Mouse (Mus musculus) heart, embryonic 14.5 days (tissue): ENCODE data around the gene Tmem246. TPM values are rescaled to one million over a fixed set of nuclear protein-coding genes. Genes with fewer than 3 reads are reported as not detected.
"Not testable (repeated sequence)": the region's sequence is repeated elsewhere in the genome, so short reads cannot be mapped to it uniquely, and the experiment has no call there.

ENCODE experiments used
- ATAC-seq: fragments of 200-750 bp; cut with Nextera tagmentation; 2 replicates; pipeline ENCODE4 v1.8.0; 2017; ENCODE audit warnings: low read depth, moderate TSS enrichment; ENCODE audit not compliant: insufficient number of reproducible peaks, insufficient read depth, low FRiP score
- H3K27ac ChIP-seq, 2 experiments: fragments of 200-500 bp in 1 of 2; fragments of 300-500 bp in 1 of 2; sonication (generic) in 1 of 2; replicated peaks in 1 of 2; 2 replicates each; pipeline ENCODE4 v1.5.1; 2012 to 2014; ENCODE audit warnings: low read depth in 2 of 2, low read length in 2 of 2, control low read depth in 1 of 2, mild to moderate bottlenecking in 1 of 2, mixed read lengths in 1 of 2; ENCODE audit not compliant: control insufficient read depth in 1 of 2, insufficient read depth in 1 of 2
- H3K27me3 ChIP-seq: fragments of 300-500 bp; sonication (generic); 2 replicates; pipeline ENCODE4 v1.6.1; 2014; ENCODE audit warnings: mild to moderate bottlenecking, low read length, control low read depth; ENCODE audit not compliant: control insufficient read depth, insufficient read depth
- H3K36me3 ChIP-seq: fragments of 300-500 bp; sonication (generic); 2 replicates; pipeline ENCODE4 v1.6.1; 2014; ENCODE audit warnings: mild to moderate bottlenecking, control low read depth, low read length, mixed read lengths; ENCODE audit not compliant: control insufficient read depth, insufficient read depth
- H3K4me1 ChIP-seq, 2 experiments: fragments of 200-500 bp in 1 of 2; fragments of 300-500 bp in 1 of 2; sonication (generic) in 1 of 2; 2 replicates each; pipeline ENCODE4 v1.6.1; 2012 to 2014; ENCODE audit warnings: low read length in 2 of 2, control low read depth in 1 of 2, mixed read lengths in 1 of 2; ENCODE audit not compliant: control insufficient read depth in 2 of 2, insufficient read depth in 2 of 2
- H3K4me2 ChIP-seq: fragments of 300-500 bp; sonication (generic); 2 replicates; pipeline ENCODE4 v1.6.1; 2014; ENCODE audit warnings: mild to moderate bottlenecking, low read length
- H3K4me3 ChIP-seq, 2 experiments: fragments of 200-500 bp in 1 of 2; fragments of 300-500 bp in 1 of 2; sonication (generic) in 1 of 2; 2 replicates each; pipeline ENCODE4 v1.5.1; 2012 to 2014; ENCODE audit warnings: low read length in 2 of 2, mild to moderate bottlenecking in 2 of 2, control low read depth in 1 of 2, low read depth in 1 of 2, moderate library complexity in 1 of 2; ENCODE audit not compliant: control insufficient read depth in 1 of 2, insufficient read depth in 1 of 2
- H3K9ac ChIP-seq: fragments of 300-500 bp; sonication (generic); 2 replicates; pipeline ENCODE4 v1.6.1; 2014; ENCODE audit warnings: mild to moderate bottlenecking, low read length
- H3K9me3 ChIP-seq: fragments of 300-500 bp; sonication (generic); 2 replicates; pipeline ENCODE4 v1.6.1; 2016; ENCODE audit warnings: low read length, control low read depth; ENCODE audit not compliant: control insufficient read depth
- WGBS: fragments of 180-500 bp; shearing (Covaris S2); extraction: QIAGEN DNeasy Blood & Tissue Kit; methylation state at CpG from one replicate; pipeline ENCODE4 v1.1.7; 2014; 5-methylcytosine and 5-hydroxymethylcytosine counted together
- polyA plus RNA-seq: library from polyadenylated mRNA; unstranded; fragments of >200 nt; fragmentation: Nextera tagmentation; extraction: Ambion mirVana; gene quantifications from 2 replicates; pipeline ENCODE4 v1.2.1, GENCODE M21; 2014

Tmem246 gene
- polyA plus RNA-seq, 1 experiment from 2014 or later = 55.4 TPM

- not testable (repeated sequence) for H3K4me1 ChIP-seq, ATAC-seq, H3K27me3 ChIP-seq, H3K27ac ChIP-seq, H3K9me3 ChIP-seq, H3K4me3 ChIP-seq, H3K9ac ChIP-seq, H3K4me2 ChIP-seq, H3K36me3 ChIP-seq
- WGBS = 59% methylated on average over 4 of the region's 4 CpGs
These were observed 27.3 kb upstream of the Tmem246 start for GRCm38 (mm10) chr4:49624969-49625368.

- H3K9ac ChIP-seq = no peak overlapping the region
- no peak for ATAC-seq
- 74% methylated on average over 4 of the region's 4 CpGs for WGBS
- no peaks in the 10 kb centered on the region for H3K36me3 ChIP-seq
- H3K4me2 ChIP-seq = no peak overlapping the region
- no peaks in the 10 kb centered on the region for H3K4me1 ChIP-seq
- no peak overlapping the region for H3K27ac ChIP-seq
- H3K27me3 ChIP-seq = no peaks in the 10 kb centered on the region
- H3K9me3 ChIP-seq = 0 out of 2 replicates have a peak, but pooled peaks cover 4% of the 10 kb centered on the region
- no peak overlapping the region for H3K4me3 ChIP-seq
These were observed 26.2 kb upstream of the Tmem246 start for GRCm38 (mm10) chr4:49623916-49624315.

GRCm38 (mm10) chr4:49622272-49622671 is 24.6 kb upstream of the Tmem246 start:
- Histone ChIP-seq H3K4me1 (no peaks in the 10 kb centered on the region), H3K9ac (no peak overlapping the region), H3K36me3 (no peaks in the 10 kb centered on the region), H3K27ac (no peak overlapping the region), H3K4me3 (no peak overlapping the region), H3K4me2 (no peak overlapping the region), H3K27me3 (no peaks in the 10 kb centered on the region), H3K9me3 (0 out of 2 replicates have a peak, but pooled peaks cover 4% of the 10 kb centered on the region)
- ATAC-seq = no peak
- WGBS = 88% methylated on average over 2 of the region's 2 CpGs

GRCm38 (mm10) chr4:49619861-49620260 is 22.2 kb upstream of the Tmem246 start:
- WGBS = 86% methylated on average over 7 of the region's 7 CpGs
- H3K4me3 ChIP-seq = not testable (repeated sequence)

GRCm38 (mm10) chr4:49616924-49617323 is 19.2 kb upstream of the Tmem246 start:
- no peak overlapping the region for H3K9ac ChIP-seq
- H3K36me3 ChIP-seq = no peaks in the 10 kb centered on the region
- H3K4me2 ChIP-seq = no peak overlapping the region
- ATAC-seq = no peak
- no peaks in the 10 kb centered on the region for H3K27me3 ChIP-seq
- H3K4me1 ChIP-seq = no peaks in the 10 kb centered on the region
- WGBS = 87% methylated on average over 10 of the region's 10 CpGs
- no peak overlapping the region for H3K27ac ChIP-seq
- H3K4me3 ChIP-seq = no peak overlapping the region
- no peaks in the 10 kb centered on the region for H3K9me3 ChIP-seq

More at GRCm38 (mm10) chr4:49619861-49620260, 22.2 kb upstream of the Tmem246 start:
- not testable (repeated sequence) for H3K4me2 ChIP-seq, H3K27me3 ChIP-seq, H3K27ac ChIP-seq, H3K9ac ChIP-seq, H3K36me3 ChIP-seq, H3K4me1 ChIP-seq, H3K9me3 ChIP-seq, ATAC-seq

GRCm38 (mm10) chr4:49605459-49605858 is 7.8 kb upstream of the Tmem246 start:
- Histone ChIP-seq H3K4me3 (no peak overlapping the region), H3K27ac (no peak overlapping the region), H3K4me2 (no peak overlapping the region), H3K9ac (no peak overlapping the region), H3K36me3 (no peaks in the 10 kb centered on the region), H3K27me3 (no peaks in the 10 kb centered on the region), H3K4me1 (no peaks in the 10 kb centered on the region), H3K9me3 (no peaks in the 10 kb centered on the region)
- no peak for ATAC-seq
- WGBS = 60% methylated on average over 1 of the region's 1 CpGs

- Histone ChIP-seq H3K9ac (no peak overlapping the region), H3K27ac (no peak overlapping the region), H3K36me3 (no peaks in the 10 kb centered on the region), H3K4me1 (no peaks in the 10 kb centered on the region), H3K4me2 (no peak overlapping the region), H3K4me3 (no peak overlapping the region), H3K9me3 (no peaks in the 10 kb centered on the region), H3K27me3 (no peaks in the 10 kb centered on the region)
- WGBS = 75% methylated on average over 5 of the region's 5 CpGs
- no peak for ATAC-seq
These were observed 6.9 kb upstream of the Tmem246 start for GRCm38 (mm10) chr4:49604616-49605015.

- WGBS = 24% methylated on average over 1 of the region's 1 CpGs
- Histone ChIP-seq H3K9ac (no peak overlapping the region), H3K4me1 (no peaks in the 10 kb centered on the region), H3K4me3 (no peak overlapping the region), H3K27me3 (no peaks in the 10 kb centered on the region), H3K9me3 (no peaks in the 10 kb centered on the region), H3K27ac (no peak overlapping the region), H3K36me3 (no peaks in the 10 kb centered on the region), H3K4me2 (no peak overlapping the region)
- no peak for ATAC-seq
These were observed 6.4 kb upstream of the Tmem246 start for GRCm38 (mm10) chr4:49604016-49604546.
